Mouse (Mus musculus) thymus, postnatal 0 days (tissue): ENCODE measurements around the gene Zmynd15. TPM values are rescaled to one million over a fixed set of nuclear protein-coding genes. Genes with fewer than 3 reads are reported as not detected.
"Not testable (repeated sequence)": the region's sequence is repeated elsewhere in the genome, so short reads cannot be mapped to it uniquely, and the experiment has no call there.

ENCODE experiments used
- DNase-seq: peaks from one replicate; pipeline ENCODE4 v3.0.0-alpha.2; 2015; ENCODE audit warnings: low spot score
- polyA plus RNA-seq: library from polyadenylated mRNA; unstranded; fragments of >200 nt; fragmentation: Nextera tagmentation; extraction: Ambion mirVana; gene quantifications from 2 replicates; pipeline ENCODE4 v1.2.1, GENCODE M21; 2015

Gene Zmynd15
- polyA plus RNA-seq, 1 experiment from 2014 or later: 4.8 TPM

DNA sequence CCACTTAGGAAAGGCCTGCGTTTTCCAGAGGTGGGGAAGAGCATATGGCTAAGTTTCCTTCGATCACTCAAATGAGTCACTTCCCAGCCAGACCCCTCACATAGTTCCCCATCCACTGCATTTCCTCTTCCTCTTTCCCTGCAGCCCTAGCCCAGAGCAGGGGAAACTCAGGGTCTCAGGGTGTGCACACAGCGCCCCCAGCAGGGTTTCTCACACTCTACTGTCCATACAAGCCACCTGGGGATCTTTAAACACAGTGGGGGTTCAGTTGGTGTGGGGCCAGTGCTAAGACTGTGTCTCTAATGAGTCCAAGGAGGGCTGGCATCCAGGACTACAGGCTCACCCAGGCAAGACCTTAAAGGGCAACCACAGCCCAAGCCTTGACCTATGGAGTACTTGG, 12.5 kb upstream of the Zmynd15 start:
- DNase-seq: no peak

DNA sequence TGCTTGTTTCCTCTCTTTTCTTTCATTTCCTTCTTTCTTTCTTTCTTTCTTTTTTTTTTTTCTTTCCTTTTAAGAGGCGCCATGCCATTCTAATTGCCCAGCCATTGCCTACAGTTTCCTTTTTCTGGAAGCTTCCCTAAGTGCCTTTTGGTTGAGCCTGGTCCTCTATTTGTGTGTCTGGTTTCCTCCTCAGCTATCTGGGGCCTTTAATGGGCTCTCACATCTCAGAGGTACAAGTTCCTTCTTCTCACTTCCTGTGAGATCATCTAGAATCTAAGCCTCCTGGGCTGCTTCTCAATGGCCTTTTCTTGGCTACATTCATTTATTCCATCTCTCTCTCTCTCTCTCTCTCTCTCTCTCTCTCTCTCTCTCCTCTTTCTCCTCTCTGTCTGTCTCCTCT, 11.9 kb upstream of the Zmynd15 start:
- peak; percentile 33 for DNase-seq

DNA sequence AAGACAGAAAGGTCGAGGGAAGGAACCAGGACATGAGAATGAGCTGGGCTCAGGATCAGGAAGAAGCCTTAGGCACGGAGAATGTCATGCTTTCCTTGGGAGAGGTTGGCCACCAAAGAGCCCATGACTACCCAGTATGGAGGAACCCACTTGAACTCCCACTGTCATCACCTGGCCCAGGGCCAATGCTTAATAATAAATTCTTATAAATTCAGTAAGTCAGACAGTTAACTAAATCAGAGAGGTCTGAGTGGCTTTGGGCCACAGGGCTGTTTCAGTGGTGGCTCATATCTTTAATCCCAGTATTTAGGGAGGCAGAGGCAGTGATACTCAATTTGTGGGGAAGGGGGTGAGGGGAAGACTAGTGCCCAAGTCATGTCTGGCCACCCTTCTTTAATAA, 8.3 kb upstream of the Zmynd15 start:
- DNase-seq: no peak

DNA sequence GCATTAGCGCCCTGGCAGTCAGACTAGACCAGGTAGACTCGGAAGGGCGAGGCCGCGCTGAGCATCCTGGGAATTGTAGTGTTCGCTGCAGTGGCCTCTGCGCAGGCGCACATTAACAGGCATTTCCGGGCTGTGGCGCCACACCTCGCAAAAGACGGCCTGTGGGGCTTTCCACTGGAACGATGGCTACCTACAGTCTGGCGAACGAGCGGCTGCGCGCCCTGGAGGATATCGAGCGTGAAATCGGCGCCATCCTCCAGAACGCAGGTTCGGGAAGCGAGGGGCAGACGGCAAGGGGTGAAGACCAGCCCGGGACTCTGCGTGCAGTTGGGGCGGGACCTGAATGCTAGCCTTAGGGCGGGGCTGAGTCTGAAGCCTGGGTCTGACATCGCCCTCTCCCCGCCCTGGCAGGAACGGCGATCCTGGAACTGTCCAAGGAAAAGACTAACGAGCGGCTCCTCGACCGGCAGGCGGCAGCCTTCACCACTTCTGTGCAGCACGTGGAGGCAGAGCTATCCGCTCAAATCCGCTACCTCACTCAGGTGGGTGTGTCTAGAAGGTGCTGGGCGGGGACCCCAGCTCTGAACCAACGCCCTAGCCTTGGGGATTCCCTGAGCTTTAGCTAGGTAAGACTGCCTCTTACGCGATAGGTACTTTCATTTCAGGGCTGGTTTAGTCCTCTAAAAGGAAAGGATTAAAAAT, 7.3 kb upstream of the Zmynd15 start, which contains the start of gene Med11:
TSS of gene Med11 (plus strand) at position 123 of the 702 bp plus-strand sequence.
- peak; percentile 91 for DNase-seq

DNA sequence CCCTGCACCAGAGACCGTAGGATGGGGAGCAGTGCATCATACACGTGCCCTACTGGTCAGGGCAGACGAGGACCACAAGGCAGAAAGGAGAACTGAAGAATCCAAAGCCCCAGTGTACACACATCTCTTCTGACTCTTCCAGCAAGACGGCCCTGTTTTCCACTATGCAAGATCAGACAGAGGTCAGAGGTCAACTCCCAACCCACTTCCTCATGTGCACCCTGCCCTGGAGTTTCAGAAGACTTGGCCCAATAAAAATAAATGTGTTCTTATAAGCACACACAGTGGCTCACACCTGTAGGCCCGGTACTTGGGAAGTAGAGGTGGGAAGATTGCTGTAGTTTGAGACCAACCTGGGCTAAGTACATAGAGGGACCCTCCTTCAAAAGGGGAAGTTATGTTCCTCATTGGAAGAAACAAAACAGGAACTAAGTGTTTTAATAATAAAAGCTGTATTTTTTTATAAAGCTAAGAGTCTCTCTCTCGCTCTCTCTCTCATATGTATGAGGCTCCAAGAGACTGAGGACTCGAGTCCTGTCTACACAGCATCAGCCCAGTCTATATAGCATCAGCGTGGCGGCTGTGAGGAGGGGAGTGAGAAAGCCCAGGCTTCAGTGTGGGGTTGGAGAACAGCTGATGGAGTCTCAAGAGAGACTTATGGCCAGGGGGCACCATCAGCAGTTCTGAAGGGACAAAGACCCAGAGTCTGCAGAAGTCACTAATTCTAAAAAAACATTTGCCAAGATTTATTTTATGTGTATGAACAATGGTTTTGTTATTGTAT, 5.8 kb upstream of the Zmynd15 start:
- DNase-seq: no peak

DNA sequence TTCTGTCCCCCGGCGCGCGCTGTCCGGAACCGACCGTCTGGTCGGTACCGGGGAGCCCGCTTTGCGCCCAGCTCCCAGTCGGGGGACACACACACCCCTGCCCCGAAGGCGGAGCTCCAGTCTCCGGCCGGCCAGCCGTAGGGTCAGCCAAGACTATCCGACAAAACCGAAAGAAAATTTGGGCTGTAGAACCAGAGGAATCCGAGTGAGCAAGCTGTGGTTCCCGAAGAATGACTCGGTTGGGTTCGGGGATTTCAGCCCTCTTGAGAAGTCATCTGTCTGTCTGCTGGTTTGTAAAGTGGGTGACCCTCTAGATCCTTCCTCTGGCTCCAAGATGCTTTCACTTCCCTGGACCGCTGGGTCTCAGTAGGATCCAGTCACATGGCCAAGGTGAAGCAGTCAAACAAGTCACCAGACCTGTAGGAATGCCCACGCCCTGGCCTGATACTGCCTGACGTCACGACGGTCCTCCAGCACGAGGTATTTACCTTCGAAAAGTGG, 418 bp downstream of the Zmynd15 start, which contains the start of gene Cxcl16:
TSS of gene Cxcl16 (minus strand) at position 384 of the 501 bp plus-strand sequence.
- DNase-seq: no peak

DNA sequence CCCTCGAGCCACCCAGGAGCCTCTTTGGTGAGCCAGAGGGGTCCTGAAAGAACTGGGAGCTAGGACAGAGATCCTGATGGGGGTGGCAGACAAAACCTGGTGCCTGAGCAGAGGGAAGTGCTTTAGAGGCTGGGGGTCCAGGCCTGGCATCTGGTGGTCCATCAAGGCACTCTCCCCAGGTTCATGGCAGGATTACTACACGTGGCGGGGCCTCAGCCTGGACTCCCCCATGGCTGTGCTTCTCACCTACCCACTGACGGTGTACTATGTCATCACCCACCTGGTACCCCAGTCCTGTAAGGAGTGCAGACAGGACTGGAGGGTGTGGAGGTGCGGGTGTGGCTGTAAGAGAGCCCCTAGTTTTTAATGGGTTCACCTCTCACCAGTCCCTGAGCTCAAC, 4.7 kb downstream of the Zmynd15 start:
- no peak for DNase-seq

DNA sequence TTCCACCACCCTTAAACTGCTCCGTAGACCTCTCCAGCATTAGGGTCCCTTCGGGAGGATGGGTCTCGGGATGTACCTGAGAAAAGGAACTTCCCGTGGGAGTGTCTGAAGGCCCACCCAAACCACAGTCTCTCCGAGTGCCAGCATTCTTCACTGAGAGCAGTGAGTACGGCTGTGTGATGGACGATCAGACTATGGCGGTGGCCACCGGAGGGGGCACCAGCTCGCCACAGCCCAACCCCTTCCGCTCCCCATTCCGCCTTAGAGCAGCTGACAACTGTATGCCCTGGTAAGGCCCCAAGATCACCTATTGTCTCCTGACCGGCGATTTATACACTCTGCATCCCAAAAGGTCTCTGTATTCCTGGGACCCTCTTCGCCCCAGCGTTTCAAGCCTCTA, 6.0 kb downstream of the Zmynd15 start:
- no peak for DNase-seq

DNA sequence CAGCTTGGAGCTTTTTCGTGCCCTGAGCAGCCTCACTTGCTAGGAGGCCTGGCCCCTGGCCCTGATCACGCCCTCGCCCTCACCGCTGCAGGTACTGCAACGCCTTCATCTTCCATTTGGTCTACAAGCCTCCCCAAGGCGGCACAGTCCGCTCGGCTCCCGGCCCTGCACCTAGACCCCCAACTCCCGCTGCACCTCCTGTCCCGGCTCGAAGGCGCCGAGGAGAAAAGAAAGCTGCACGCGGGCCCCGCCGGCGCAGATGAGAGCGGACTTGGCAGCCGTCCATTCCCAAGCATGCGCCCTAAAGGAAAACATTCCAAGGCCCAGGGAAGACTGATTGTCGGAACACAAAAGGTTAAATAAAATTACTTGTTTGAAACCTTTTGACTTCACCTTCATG, 6.6 kb downstream of the Zmynd15 start:
- DNase-seq: no peak

DNA sequence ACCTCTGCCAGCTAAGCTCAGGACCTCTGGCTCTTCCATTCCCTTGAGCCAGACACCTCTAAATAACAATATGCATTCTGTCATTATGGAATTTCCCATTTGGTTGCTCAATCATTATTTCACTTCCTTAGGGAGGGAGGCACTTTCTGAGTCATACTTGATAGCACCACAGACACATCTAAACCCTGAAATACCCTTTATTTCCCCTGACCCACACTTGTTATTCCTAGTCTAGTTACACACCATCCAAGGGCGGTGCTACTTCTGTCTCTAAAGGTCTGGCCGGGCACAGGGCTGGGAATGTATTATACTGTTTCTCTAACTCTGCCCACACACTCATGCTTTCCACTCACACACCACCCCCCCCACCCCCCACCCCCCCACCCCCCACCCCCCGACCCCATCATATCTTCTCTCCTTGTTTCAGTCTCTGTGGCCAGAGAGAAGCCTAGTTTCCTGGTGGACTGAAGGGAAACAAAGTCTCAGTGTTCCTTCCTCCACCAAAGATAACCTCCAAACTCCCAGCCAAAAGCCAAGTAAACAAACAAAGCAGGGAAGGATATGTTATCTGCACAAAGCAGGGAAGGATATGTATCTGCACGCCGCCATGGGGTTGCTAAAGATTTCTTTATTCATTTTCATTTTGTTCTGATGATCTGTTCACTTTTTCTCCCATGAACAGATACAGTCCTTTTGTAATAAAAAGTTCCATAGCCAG, 8.8 kb downstream of the Zmynd15 start:
- DNase-seq: no peak

DNA sequence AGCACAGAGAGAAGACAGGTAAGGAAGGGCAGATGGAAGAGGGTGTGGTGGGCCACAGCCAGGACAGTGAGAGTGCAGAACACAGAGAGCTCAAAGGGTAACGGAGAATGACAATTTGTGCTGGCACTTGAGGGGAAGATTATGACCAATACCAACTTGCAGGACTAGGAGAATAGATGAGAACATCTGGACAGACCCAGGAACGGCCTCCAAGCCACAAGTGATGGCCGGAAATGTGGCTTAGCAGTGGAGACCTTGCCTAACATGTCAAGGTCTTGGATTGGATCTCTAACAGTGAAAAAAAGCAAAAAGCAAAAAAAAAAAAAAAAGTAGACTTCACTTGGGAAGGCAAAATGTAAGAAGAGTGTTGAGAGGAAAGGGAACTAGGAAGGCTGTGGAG, 10.5 kb downstream of the Zmynd15 start:
- no peak for DNase-seq

DNA sequence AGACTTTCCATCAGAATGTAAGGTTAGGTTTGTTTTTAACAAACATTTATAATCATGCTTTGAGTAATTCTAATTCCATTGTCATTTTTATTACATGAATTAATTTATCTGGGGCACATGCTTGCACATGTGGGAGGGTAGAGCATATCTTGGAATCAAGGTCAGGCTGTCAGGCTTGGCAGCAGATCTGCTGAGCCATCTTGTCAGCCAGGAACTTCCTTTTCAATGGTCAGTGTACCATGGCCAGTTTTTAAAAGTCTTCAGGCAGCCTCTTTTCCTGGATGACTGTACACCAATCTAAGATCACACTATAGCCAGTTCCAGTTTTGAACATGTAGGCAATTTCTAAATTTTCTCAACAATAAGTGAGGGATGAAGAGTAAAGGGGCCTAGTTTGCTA, 13.5 kb downstream of the Zmynd15 start:
- DNase-seq: no peak

DNA sequence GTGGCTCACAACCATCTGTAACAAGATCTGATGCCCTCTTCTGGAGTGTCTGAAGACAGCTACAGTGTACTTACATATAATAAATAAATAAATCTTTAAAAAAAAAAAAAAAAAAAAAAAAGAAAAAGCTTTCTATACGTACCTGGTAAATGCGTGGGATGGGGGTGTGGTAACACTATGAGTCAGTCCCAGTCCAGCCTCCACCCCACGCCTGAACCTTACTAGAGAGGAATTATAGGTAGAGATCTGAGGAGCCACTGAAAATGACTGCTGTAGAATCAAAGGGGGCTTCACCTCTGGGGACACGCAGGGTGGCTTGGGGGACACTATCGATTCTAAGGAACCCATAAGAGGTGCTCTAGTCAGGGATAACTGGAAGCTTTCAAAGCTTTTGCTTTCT, 14.1 kb downstream of the Zmynd15 start:
- not testable (repeated sequence) for DNase-seq

DNA sequence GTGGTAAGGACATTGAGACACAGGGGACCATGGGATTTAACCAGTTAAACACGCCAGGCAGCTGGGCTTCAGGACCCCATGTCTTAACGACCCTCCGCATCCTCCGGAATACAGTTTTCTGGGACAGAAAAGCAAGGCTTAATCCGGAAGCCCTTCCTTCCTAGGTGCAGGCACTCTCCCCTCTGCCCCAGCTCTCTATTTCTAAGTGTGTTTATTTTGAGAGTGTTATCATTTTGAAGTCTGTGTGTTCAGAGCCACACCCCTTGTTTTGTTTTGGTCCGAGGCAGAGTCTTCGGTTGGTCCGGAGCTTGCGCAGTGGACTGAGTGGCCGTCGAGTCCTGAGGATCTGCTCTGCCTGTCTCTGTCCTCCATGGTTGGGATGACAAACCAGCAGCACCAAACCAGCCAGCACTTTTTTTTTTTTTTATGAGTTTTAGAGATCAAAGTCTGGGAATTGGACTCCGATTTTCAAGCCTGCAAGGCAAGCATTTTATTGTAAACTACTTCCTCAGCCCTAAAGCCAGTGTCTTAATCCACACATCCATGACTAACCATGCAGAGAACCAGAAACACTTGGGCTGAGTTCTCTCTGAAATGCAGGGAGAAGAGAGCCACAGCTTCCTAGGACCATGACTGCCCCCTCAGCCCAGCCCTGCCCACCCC, 15.8 kb downstream of the Zmynd15 start:
- DNase-seq: no peak

DNA sequence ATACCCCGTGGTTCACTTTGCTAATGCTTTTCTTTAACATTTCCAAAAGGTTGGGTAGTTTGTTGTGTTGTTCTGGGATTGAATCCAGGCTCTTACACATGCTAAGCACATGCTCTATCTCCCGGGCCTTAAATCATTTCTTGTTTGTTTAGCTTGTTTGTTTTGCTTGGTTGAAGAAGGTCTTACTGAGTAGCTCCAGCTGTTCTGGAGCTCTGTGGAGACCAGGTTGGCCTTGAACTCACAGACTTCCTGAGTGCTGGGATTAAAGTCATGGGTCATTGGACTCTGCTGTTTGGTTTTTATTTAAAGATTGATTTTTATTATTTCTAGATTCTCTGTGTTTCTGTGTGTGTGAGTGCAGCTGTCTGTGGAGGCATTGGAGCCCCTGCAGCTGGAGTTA, 26.3 kb downstream of the Zmynd15 start:
- DNase-seq: no peak

DNA sequence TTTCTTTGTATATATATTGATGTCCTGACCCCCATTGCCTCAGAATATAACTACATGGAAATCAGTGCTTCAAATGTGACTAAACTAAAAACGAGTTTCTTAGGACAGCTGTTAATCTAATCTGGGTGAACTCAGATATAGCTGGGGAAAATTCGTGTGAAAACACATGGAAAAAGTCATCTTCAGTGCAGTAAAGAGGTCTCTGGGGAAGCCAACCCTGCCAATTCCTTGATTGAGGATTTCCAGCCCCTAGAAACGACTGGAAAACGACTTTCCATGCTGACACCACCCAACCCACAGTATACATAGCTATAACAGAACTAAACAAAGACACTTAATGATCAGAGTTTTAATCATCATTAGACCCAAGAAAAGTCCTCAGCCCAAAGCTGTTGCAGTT, 28.6 kb downstream of the Zmynd15 start:
- DNase-seq: no peak

DNA sequence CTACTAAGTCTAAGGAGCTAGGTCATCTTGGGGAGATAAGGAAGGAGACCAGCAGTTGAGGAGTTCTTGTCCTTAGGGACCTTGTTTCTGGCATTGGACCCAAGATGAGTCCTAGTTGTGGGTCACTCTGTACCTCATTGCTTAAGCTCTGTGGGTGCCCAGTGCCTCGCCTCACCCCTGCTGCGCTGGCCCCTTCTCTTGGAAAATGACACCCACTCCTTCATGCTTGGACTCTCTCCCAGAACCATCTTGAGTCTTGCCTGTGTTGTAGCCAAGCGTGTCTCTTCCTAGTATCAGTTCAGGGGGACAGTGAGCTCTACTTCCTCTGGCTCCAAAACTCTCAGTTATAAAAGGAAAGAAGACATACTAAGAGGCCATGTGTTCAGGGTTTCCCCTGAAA, 29.9 kb downstream of the Zmynd15 start:
- DNase-seq: no peak

DNA sequence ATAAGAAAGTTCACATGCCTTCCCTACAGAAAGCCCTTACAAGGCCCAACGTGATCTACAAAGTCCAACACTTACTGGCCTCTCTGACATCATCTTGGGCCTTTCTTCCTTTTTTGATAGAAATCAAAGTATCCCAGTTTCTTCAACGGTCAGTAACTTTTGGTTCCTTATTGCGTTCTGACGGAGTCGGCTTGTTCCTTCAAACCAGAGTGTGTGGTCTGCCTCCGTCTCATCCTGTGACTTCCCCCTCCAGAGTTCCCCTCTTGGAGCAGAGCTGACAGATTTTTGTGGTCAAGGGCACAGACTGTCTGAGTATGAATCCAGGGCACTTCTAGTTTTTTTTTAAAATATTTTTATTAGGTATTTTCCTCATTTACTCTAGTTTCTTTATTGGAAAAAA, 30.5 kb downstream of the Zmynd15 start:
- no peak for DNase-seq

DNA sequence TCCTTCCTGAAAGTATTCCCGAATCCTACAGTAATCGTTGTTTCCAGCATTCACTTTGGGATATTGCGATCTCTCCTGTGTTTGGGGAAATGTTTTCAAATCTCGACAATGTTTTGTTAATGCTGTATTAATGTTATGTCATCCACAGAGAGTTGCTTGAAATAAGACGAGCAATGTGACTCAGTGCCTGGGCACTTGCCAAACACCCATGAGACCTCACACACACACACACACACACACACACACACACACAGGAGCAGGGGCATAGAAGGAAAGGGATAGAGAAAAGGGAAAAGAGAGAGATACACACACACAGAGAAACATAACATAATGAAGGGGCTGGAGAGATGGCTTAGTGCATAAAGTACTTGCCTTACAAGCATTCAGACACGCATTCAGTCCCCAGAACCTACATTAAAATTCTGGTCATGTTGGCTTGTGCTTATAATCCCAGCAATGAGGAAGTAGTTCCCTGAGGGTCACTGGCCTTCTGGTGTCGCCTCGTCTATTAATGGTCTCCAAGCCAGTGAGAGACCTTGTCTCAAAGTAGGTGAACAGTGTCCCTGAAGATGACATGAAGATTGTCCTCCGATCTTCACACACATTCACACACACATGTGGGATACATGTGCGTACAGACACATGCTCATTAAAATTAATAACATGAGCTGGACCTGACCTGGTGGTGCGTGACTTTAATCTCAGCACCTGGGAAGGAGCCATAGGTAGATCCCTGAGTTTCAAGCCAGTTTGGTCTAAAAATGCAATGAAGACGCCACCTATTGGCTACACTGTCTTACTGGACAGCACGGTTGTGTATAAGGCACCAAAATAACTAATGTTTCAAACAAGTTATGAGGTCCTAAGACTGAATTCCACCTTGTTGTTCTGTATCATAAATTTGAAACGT, 40.6 kb downstream of the Zmynd15 start:
- DNase-seq: no peak

DNA sequence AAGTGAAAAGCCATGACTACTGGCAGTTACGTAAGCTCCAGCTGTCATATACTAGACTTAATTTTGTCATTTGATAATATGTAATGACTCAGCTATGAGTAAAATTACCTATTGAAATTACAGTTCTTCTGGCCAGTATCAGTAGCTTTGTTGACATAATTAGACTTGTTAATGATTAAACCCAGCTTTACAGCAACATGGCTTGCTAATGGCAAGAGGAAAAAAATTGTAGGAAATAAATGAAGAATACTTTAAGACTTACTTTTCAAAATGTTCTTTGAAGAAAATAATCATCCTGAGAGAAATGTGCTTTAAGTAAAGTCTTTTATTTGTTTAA, 41.2 kb downstream of the Zmynd15 start:
- no peak for DNase-seq

DNA sequence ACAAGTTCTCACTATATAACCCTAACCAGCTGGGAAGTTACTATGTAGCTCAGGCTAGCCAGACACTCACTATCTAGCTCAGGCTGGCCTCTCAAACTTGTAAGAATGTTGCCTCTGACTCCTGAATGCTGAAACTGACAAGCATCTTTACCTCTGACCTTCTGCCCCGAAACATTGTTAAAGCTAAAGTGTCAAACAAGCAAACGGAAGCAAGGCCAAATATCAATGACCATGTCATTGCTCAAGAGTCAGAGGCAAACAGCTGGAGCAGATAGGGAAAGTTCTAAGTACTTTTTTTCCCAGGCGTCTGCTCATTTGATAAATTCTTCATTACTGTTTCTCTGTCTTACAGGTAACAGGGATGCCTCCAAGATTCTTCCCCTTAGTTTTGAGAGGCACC, 42.8 kb downstream of the Zmynd15 start:
- DNase-seq: no peak
